ENCODE assay signal across 8 mouse cellular contexts in genomic region chr5:123699198-123699597, GRCm38 (mm10). TPM values are rescaled to one million over a fixed set of nuclear protein-coding genes. Genes with fewer than 3 reads are reported as not detected.
DNase-seq lines count a peak whose midpoint lies in the region; ATAC-seq lines count a peak whose summit lies in the region.

No protein-coding gene starts in this region.

- peak; percentile 90 for DNase-seq in midbrain, embryonic 14.5 days
- peak; percentile 56 for DNase-seq in c-Kit-negative CD71-positive TER-119-positive erythroid progenitor cells, embryonic 14.5 days (ENCODE audit: low read depth, low spot score)
- peak; percentile 86 for DNase-seq in forebrain, embryonic 14.5 days (ENCODE audit: low spot score)
- peak; percentile 71 for DNase-seq in kidney, adult 18-20 months
- peak; percentile 86 for DNase-seq in retina, embryonic 14.5 days (ENCODE audit: low spot score)
- DNase-seq in urinary bladder, adult 2 months (ENCODE audit: low spot score), result peak; percentile 54

- no peak overlapping the region for H3K4me2 ChIP-seq in midbrain, embryonic 14.5 days (ENCODE audit: low read length)
- no peak overlapping the region for H3K4me2 ChIP-seq in midbrain, embryonic 15.5 days
- no peak overlapping the region for H3K4me2 ChIP-seq in forebrain, embryonic 14.5 days (ENCODE audit: low read length)
- no peak overlapping the region for H3K4me2 ChIP-seq in liver, embryonic 12.5 days

- no peak overlapping the region for H3K27ac ChIP-seq in midbrain, embryonic 14.5 days (replicated peaks; ENCODE audit: low read depth, low read length)
- H3K27ac ChIP-seq in midbrain, embryonic 15.5 days, result no peak overlapping the region
- no peak overlapping the region for H3K27ac ChIP-seq in forebrain, embryonic 14.5 days (ENCODE audit: low read depth, low read length)
- H3K27ac ChIP-seq in liver, embryonic 12.5 days, result no peak overlapping the region

- ATAC-seq in midbrain, embryonic 14.5 days (ENCODE audit: low FRiP score, low TSS enrichment), result no peak
- no peak for ATAC-seq in midbrain, embryonic 15.5 days (replicated peaks)
- ATAC-seq in forebrain, embryonic 14.5 days, result peak; percentile 34; the same call in 1 of the 2 replicates
- ATAC-seq in liver, embryonic 12.5 days, result 0 out of 2 replicates have a peak, but pooled peaks have one; percentile 24

- no peaks in the 10 kb centered on the region for H3K9me3 ChIP-seq in midbrain, embryonic 14.5 days (ENCODE audit: control insufficient read depth, low read length)
- no peaks in the 10 kb centered on the region for H3K9me3 ChIP-seq in midbrain, embryonic 15.5 days
- H3K9me3 ChIP-seq in forebrain, embryonic 14.5 days (replicated peaks; ENCODE audit: control insufficient read depth, low read length), result no peaks in the 10 kb centered on the region
- H3K9me3 ChIP-seq in liver, embryonic 12.5 days (replicated peaks), result no peaks in the 10 kb centered on the region

- 29% methylated on average over 3 of the region's 3 CpGs for WGBS in midbrain, embryonic 14.5 days
- WGBS in midbrain, embryonic 15.5 days, result 32% methylated on average over 3 of the region's 3 CpGs
- 28% methylated on average over 3 of the region's 3 CpGs for WGBS in forebrain, embryonic 14.5 days
- WGBS in liver, embryonic 12.5 days (ENCODE audit: insufficient replicate concordance), result 27% methylated on average over 3 of the region's 3 CpGs

- no peaks in the 10 kb centered on the region for H3K4me1 ChIP-seq in midbrain, embryonic 14.5 days (ENCODE audit: control insufficient read depth, insufficient read depth, low read length)
- no peaks in the 10 kb centered on the region for H3K4me1 ChIP-seq in midbrain, embryonic 15.5 days
- no peaks in the 10 kb centered on the region for H3K4me1 ChIP-seq in forebrain, embryonic 14.5 days (ENCODE audit: control insufficient read depth, insufficient read depth, low read length)
- H3K4me1 ChIP-seq in liver, embryonic 12.5 days, result no peaks in the 10 kb centered on the region

- H3K36me3 ChIP-seq in midbrain, embryonic 14.5 days (ENCODE audit: control insufficient read depth, insufficient read depth, low read length), result peaks cover 70% of the 10 kb centered on the region
- peaks cover 36% of the 10 kb centered on the region for H3K36me3 ChIP-seq in midbrain, embryonic 15.5 days (replicated peaks)
- H3K36me3 ChIP-seq in forebrain, embryonic 14.5 days (ENCODE audit: control insufficient read depth, insufficient read depth, low read length), result peaks cover 70% of the 10 kb centered on the region
- H3K36me3 ChIP-seq in liver, embryonic 12.5 days, result peaks cover 72% of the 10 kb centered on the region

- H3K9ac ChIP-seq in midbrain, embryonic 14.5 days (replicated peaks; ENCODE audit: low read length), result no peak overlapping the region
- H3K9ac ChIP-seq in midbrain, embryonic 15.5 days, result no peak overlapping the region
- H3K9ac ChIP-seq in forebrain, embryonic 14.5 days (ENCODE audit: low read length), result no peak overlapping the region
- H3K9ac ChIP-seq in liver, embryonic 12.5 days, result no peak overlapping the region

- no peak overlapping the region for H3K4me3 ChIP-seq in midbrain, embryonic 14.5 days (replicated peaks; ENCODE audit: low read depth, low read length)
- no peak overlapping the region for H3K4me3 ChIP-seq in midbrain, embryonic 15.5 days
- H3K4me3 ChIP-seq in forebrain, embryonic 14.5 days (ENCODE audit: low read depth, low read length), result no peak overlapping the region
- no peak overlapping the region for H3K4me3 ChIP-seq in liver, embryonic 12.5 days

- no peaks in the 10 kb centered on the region for H3K27me3 ChIP-seq in midbrain, embryonic 14.5 days (ENCODE audit: control insufficient read depth, insufficient read depth, low read length)
- no peaks in the 10 kb centered on the region for H3K27me3 ChIP-seq in midbrain, embryonic 15.5 days (replicated peaks)
- H3K27me3 ChIP-seq in forebrain, embryonic 14.5 days (replicated peaks; ENCODE audit: control insufficient read depth, insufficient read depth, low read length), result no peaks in the 10 kb centered on the region
- H3K27me3 ChIP-seq in liver, embryonic 12.5 days (replicated peaks), result no peaks in the 10 kb centered on the region

RNA-seq across cellular contexts. Expression of gene Clip1, which starts 14.8 kb away (rescaled TPM):
- 73.0 and 75.1 TPM in 2 replicates for polyA plus RNA-seq in midbrain, embryonic 14.5 days (2014; fragmentation: Nextera tagmentation; extraction: Ambion mirVana)
- 85.5 and 91.5 TPM in 2 replicates for polyA plus RNA-seq in midbrain, embryonic 15.5 days (2015; fragmentation: Nextera tagmentation; extraction: Ambion mirVana)
- polyA plus RNA-seq in forebrain, embryonic 14.5 days (2014; fragmentation: Nextera tagmentation; extraction: Ambion mirVana), result 45.9 and 55.6 TPM in 2 replicates
- polyA plus RNA-seq in liver, embryonic 12.5 days (2016; fragmentation: Nextera tagmentation; extraction: Ambion mirVana), result 17.6 and 20.4 TPM in 2 replicates
- 50.5 and 57.5 TPM in 2 replicates for polyA plus RNA-seq in urinary bladder, adult 2 months (2012; rRNA removed)

RNA-seq across cellular contexts. Expression of gene Zcchc8, which starts 21.7 kb away (rescaled TPM):
- 56.5 and 80.0 TPM in 2 replicates for polyA plus RNA-seq in midbrain, embryonic 14.5 days (2014; fragmentation: Nextera tagmentation; extraction: Ambion mirVana)
- 68.0 and 69.7 TPM in 2 replicates for polyA plus RNA-seq in midbrain, embryonic 15.5 days (2015; fragmentation: Nextera tagmentation; extraction: Ambion mirVana)
- polyA plus RNA-seq in forebrain, embryonic 14.5 days (2014; fragmentation: Nextera tagmentation; extraction: Ambion mirVana), result 70.3 and 79.8 TPM in 2 replicates
- polyA plus RNA-seq in liver, embryonic 12.5 days (2016; fragmentation: Nextera tagmentation; extraction: Ambion mirVana), result 49.6 and 51.9 TPM in 2 replicates
- 45.2 and 46.8 TPM in 2 replicates for polyA plus RNA-seq in urinary bladder, adult 2 months (2012; rRNA removed)

RNA-seq across cellular contexts. Expression of gene Rsrc2, which starts 50.0 kb away (rescaled TPM):
- 137 and 138 TPM in 2 replicates for polyA plus RNA-seq in midbrain, embryonic 14.5 days (2014; fragmentation: Nextera tagmentation; extraction: Ambion mirVana)
- 127 and 147 TPM in 2 replicates for polyA plus RNA-seq in midbrain, embryonic 15.5 days (2015; fragmentation: Nextera tagmentation; extraction: Ambion mirVana)
- polyA plus RNA-seq in forebrain, embryonic 14.5 days (2014; fragmentation: Nextera tagmentation; extraction: Ambion mirVana), result 126 and 143 TPM in 2 replicates
- 64.6 and 65.7 TPM in 2 replicates for polyA plus RNA-seq in liver, embryonic 12.5 days (2016; fragmentation: Nextera tagmentation; extraction: Ambion mirVana)
- 87.0 and 89.6 TPM in 2 replicates for polyA plus RNA-seq in urinary bladder, adult 2 months (2012; rRNA removed)

RNA-seq across cellular contexts. Expression of gene Kntc1, which starts 50.3 kb away (rescaled TPM):
- polyA plus RNA-seq in midbrain, embryonic 14.5 days (2014; fragmentation: Nextera tagmentation; extraction: Ambion mirVana), result 4.0 and 5.6 TPM in 2 replicates
- polyA plus RNA-seq in midbrain, embryonic 15.5 days (2015; fragmentation: Nextera tagmentation; extraction: Ambion mirVana), result 3.8 and 3.9 TPM in 2 replicates
- 11.4 and 12.9 TPM in 2 replicates for polyA plus RNA-seq in forebrain, embryonic 14.5 days (2014; fragmentation: Nextera tagmentation; extraction: Ambion mirVana)
- 39.2 and 39.5 TPM in 2 replicates for polyA plus RNA-seq in liver, embryonic 12.5 days (2016; fragmentation: Nextera tagmentation; extraction: Ambion mirVana)
- polyA plus RNA-seq in urinary bladder, adult 2 months (2012; rRNA removed), result 0.99 and 1.6 TPM in 2 replicates

Comparison
In these comparisons a context has a peak if more than half of its experiments do, and no peak if none do; other contexts are left out.
1. ATAC-seq: peak in forebrain, embryonic 14.5 days (single experiment) and liver, embryonic 12.5 days (single experiment); none in midbrain, embryonic 14.5 days (single experiment) and midbrain, embryonic 15.5 days (single experiment).
2. Peak in every context shown above with its lines, with median percentiles within 50 percentile points of each other: DNase-seq.